Comparison of ENCODE assay signal across 20 mouse cellular contexts in genomic region chr9:102498701-102499100, GRCm38 (mm10). TPM values are rescaled to one million over a fixed set of nuclear protein-coding genes. Genes with fewer than 3 reads are reported as not detected.
DNase-seq lines count a peak whose midpoint lies in the region; ATAC-seq and TF ChIP-seq lines count a peak whose summit lies in the region.
"Had no signal": no experiment of that assay in that cellular context is flagged by ENCODE, and none has a peak within 500 bp of the region (broad histone marks: within the 10 kb centered on the region; RNA-seq: fewer than 3 reads in every experiment).

No protein-coding gene starts in this region.

- no peak for TF ChIP-seq POLR2A in heart, adult 2 months (IDR thresholded peaks at IDR 0.05; ENCODE audit: insufficient read depth, low read depth, low read length)

- no peak overlapping the region for H3K4me3 ChIP-seq in gastrocnemius, adult 2 months
- no peak overlapping the region for H3K4me3 ChIP-seq in heart, adult 2 months
- no peak overlapping the region for H3K4me3 ChIP-seq in left cerebral cortex, adult 2 months
- H3K4me3 ChIP-seq: embryonic facial prominence, embryonic 13.5 days; embryonic facial prominence, embryonic 15.5 days; erythroblast, embryonic 14.5 days; forebrain, embryonic 13.5 days; forebrain, embryonic 15.5 days had no signal

- H3K4me1 ChIP-seq in heart, adult 2 months (ENCODE audit: control insufficient read depth, insufficient read depth, low read length), result peaks cover 21% of the 10 kb centered on the region
- H3K4me1 ChIP-seq: embryonic facial prominence, embryonic 13.5 days; embryonic facial prominence, embryonic 15.5 days; forebrain, embryonic 13.5 days had no signal

- intact Hi-C loops in gastrocnemius, adult 2 months (cut with DNase I), result no loop called here
- intact Hi-C loops in heart, adult 2 months (cut with DNase I), result loop anchor here (5.0 kb wide), 1 partner anchor 56 kb away; no protein-coding TSS in a partner anchor
- intact Hi-C loops in left cerebral cortex, adult 2 months (cut with DNase I), result loop anchor here (10.0 kb wide), 1 partner anchor 1054 kb away; no protein-coding TSS in a partner anchor

- H3K27ac ChIP-seq in gastrocnemius, adult 2 months, result peak overlapping the region; percentile 91
- H3K27ac ChIP-seq in heart, adult 2 months, result peak overlapping the region; percentile 49
- H3K27ac ChIP-seq in left cerebral cortex, adult 2 months, result peak overlapping the region; percentile 47; the same call in 1 of the 2 replicates
- H3K27ac ChIP-seq: embryonic facial prominence, embryonic 13.5 days; embryonic facial prominence, embryonic 15.5 days; forebrain, embryonic 13.5 days; forebrain, embryonic 15.5 days had no signal

- DNase-seq in gastrocnemius, adult 2 months, result no peak
- DNase-seq in gastrocnemius, postnatal 25 days, result no peak
- DNase-seq in heart, adult 2 months, result peak in 1 of 2 experiments; percentile 20
- no peak for DNase-seq in heart, adult 18-20 months
- no peak for DNase-seq in left cerebral cortex, adult 2 months (ENCODE audit: extremely low spot score in 1 of 2, low spot score in 2 of 2)
- no peak for DNase-seq in left cerebral cortex, adult 9 months (ENCODE audit: low spot score in 2 of 2)
- DNase-seq: adrenal gland, postnatal 25 days; cerebellum, adult 11 months; cerebellum, adult 8-10 months; embryo, embryonic 11 days had no signal

- H3K79me2 ChIP-seq in heart, adult 2 months (replicated peaks; ENCODE audit: control insufficient read depth, insufficient read depth, low read length), result no peaks in the 10 kb centered on the region

- TF ChIP-seq EP300 in heart, adult 2 months (IDR thresholded peaks at IDR 0.05; ENCODE audit: insufficient read depth, low read depth, low read length), result no peak

- 58% methylated on average over 6 of the region's 6 CpGs for WGBS in heart, adult 2 months

- no peak for ATAC-seq in erythroid progenitor cell, adult 5-6 weeks (replicated peaks; ENCODE audit: low FRiP score, poor library complexity, severe bottlenecking)
- ATAC-seq: forebrain, embryonic 13.5 days; forebrain, embryonic 15.5 days had no signal

- H3K27me3 ChIP-seq in heart, adult 2 months (ENCODE audit: control insufficient read depth, insufficient read depth, low read length), result no peaks in the 10 kb centered on the region
- H3K27me3 ChIP-seq: embryonic facial prominence, embryonic 15.5 days; forebrain, embryonic 15.5 days had no signal

- no peak overlapping the region for H3K9ac ChIP-seq in heart, adult 2 months (ENCODE audit: low read depth, low read length)
- H3K9ac ChIP-seq: embryonic facial prominence, embryonic 13.5 days; embryonic facial prominence, embryonic 15.5 days; forebrain, embryonic 13.5 days; forebrain, embryonic 15.5 days; forebrain, postnatal 0 days had no signal

- H3K36me3 ChIP-seq in heart, adult 2 months (ENCODE audit: control insufficient read depth, insufficient read depth, low read length), result peaks cover 2% of the 10 kb centered on the region; the same call in 1 of the 2 replicates
- H3K36me3 ChIP-seq: embryonic facial prominence, embryonic 13.5 days; embryonic facial prominence, embryonic 15.5 days; forebrain, embryonic 15.5 days had no signal

- no peak for TF ChIP-seq CTCF in gastrocnemius, adult 2 months (IDR thresholded peaks at IDR 0.05)
- no peak for TF ChIP-seq CTCF in heart, adult 2 months (IDR thresholded peaks at IDR 0.05)
- no peak for TF ChIP-seq CTCF in left cerebral cortex, adult 2 months (IDR thresholded peaks at IDR 0.05)

RNA-seq across cellular contexts. Expression of gene Ky, which starts 6.8 kb away (rescaled TPM):
- total RNA-seq in gastrocnemius, adult 2 months (2021), result 100 to 1,000 TPM in 1 of 2 experiments, 10 to 100 TPM in 1; 97.3 to 101 TPM
- 100 to 1,000 TPM in 1 of 2 experiments, 10 to 100 TPM in 1; 75.2 to 114 TPM for total RNA-seq in gastrocnemius, postnatal 25 days (2021)
- total RNA-seq in heart, adult 2 months (2021), result 10 to 100 TPM; 11.4 to 12.1 TPM
- polyA plus RNA-seq in heart, adult 2 months (2012; rRNA removed), result 8.2 and 15.7 TPM in 2 replicates
- total RNA-seq in heart, adult 18-20 months (2021), result 10 to 100 TPM in 1 of 2 experiments, 1 to 10 TPM in 1; 7.3 to 12.2 TPM
- total RNA-seq in left cerebral cortex, adult 2 months (2021), result 1 to 10 TPM; 2.0 to 2.1 TPM
- not detected in 2 replicates for total RNA-seq in erythroid progenitor cell, adult 5-6 weeks (2015; ENCODE audit: low replicate concordance)
- not detected in 2 replicates for total RNA-seq in erythroid progenitor cell, adult 5-6 weeks (2017; ENCODE audit: low replicate concordance)
- total RNA-seq: common myeloid progenitor, adult 5-6 weeks; MEL had no signal
- polyA plus RNA-seq: C2C12; erythroblast, embryonic 14.5 days had no signal

Comparison
In these comparisons a context has a peak if more than half of its experiments do, and no peak if none do; other contexts are left out.
1. RNA of gene Ky, which starts 6.8 kb away (total RNA-seq): 75.2 to 114 TPM in gastrocnemius, postnatal 25 days and 97.3 to 101 TPM in gastrocnemius, adult 2 months; 7.3 to 12.2 TPM in heart, adult 18-20 months, 11.4 to 12.1 TPM in heart, adult 2 months, 2.0 to 2.1 TPM in left cerebral cortex, adult 2 months and not detected in erythroid progenitor cell, adult 5-6 weeks; every median in the first group is over 4 times any median in the second.
2. Peak in every context shown above with its lines, with median percentiles within 50 percentile points of each other: H3K27ac ChIP-seq.